Mouse (Mus musculus): ENCODE results near the gene Gm10974. TPM values are rescaled to one million over a fixed set of nuclear protein-coding genes. Genes with fewer than 3 reads are reported as not detected.

Gene Gm10974
- total and polyA plus RNA-seq, 3 experiments, result not detected

GRCm38 (mm10) chr7:66365411-66365810, 294 bp upstream of the Gm10974 start:
- peaks cover 9% of the 10 kb centered on the region for H3K4me1 ChIP-seq (ENCODE audit: control insufficient read depth, insufficient read depth, low read length)
- H3K36me3 ChIP-seq (ENCODE audit: control insufficient read depth, insufficient read depth, low read length), result peaks cover 2% of the 10 kb centered on the region; the same call in 1 of the 2 replicates
- TF ChIP-seq CTCF (IDR thresholded peaks at IDR 0.05), result no peak
- intact Hi-C loops (cut with DNase I), result no loop called here
- no peaks in the 10 kb centered on the region for H3K79me2 ChIP-seq (replicated peaks; ENCODE audit: control insufficient read depth, insufficient read depth, low read length)
- H3K27me3 ChIP-seq (ENCODE audit: control insufficient read depth, insufficient read depth, low read length), result no peaks in the 10 kb centered on the region
- no peak overlapping the region for H3K27ac ChIP-seq
- H3K9ac ChIP-seq (ENCODE audit: low read depth, low read length), result no peak overlapping the region
- H3K4me3 ChIP-seq, result no peak overlapping the region
- DNase-seq, result peak in 1 of 2 experiments; percentile 28
- 50% methylated on average over 2 of the region's 2 CpGs for WGBS

- H3K79me2 ChIP-seq (replicated peaks; ENCODE audit: control insufficient read depth, insufficient read depth, low read length), result no peaks in the 10 kb centered on the region
- intact Hi-C loops (cut with DNase I), result no loop called here
- no peak overlapping the region for H3K4me3 ChIP-seq
- TF ChIP-seq POLR2A (IDR thresholded peaks at IDR 0.05; ENCODE audit: insufficient read depth, low read depth, low read length) (no peak), EP300 (IDR thresholded peaks at IDR 0.05; ENCODE audit: insufficient read depth, low read depth, low read length) (no peak), CTCF (IDR thresholded peaks at IDR 0.05) (no peak)
- H3K4me1 ChIP-seq (ENCODE audit: control insufficient read depth, insufficient read depth, low read length), result peaks cover 9% of the 10 kb centered on the region
- WGBS, result 67% methylated on average over 5 of the region's 5 CpGs
- H3K27ac ChIP-seq, result peak overlapping the region; percentile 36
- DNase-seq, result peak in 1 of 2 experiments; percentile 23
- H3K36me3 ChIP-seq (ENCODE audit: control insufficient read depth, insufficient read depth, low read length), result peaks cover 2% of the 10 kb centered on the region; the same call in 1 of the 2 replicates
- H3K9ac ChIP-seq (ENCODE audit: low read depth, low read length), result no peak overlapping the region
- no peaks in the 10 kb centered on the region for H3K27me3 ChIP-seq (ENCODE audit: control insufficient read depth, insufficient read depth, low read length)
Measured at GRCm38 (mm10) chr7:66369071-66369933, 3.6 kb downstream of the Gm10974 start.

GRCm38 (mm10) chr7:66369934-66370445, 4.3 kb downstream of the Gm10974 start:
- intact Hi-C loops (cut with DNase I), result no loop called here
- peak overlapping the region; percentile 36; the same call in 1 of the 2 replicates for H3K27ac ChIP-seq
- no peak for TF ChIP-seq POLR2A (IDR thresholded peaks at IDR 0.05; ENCODE audit: insufficient read depth, low read depth, low read length)
- H3K9ac ChIP-seq (ENCODE audit: low read depth, low read length), result no peak overlapping the region
- WGBS, result 65% methylated on average over 5 of the region's 5 CpGs
- no peak for DNase-seq
- H3K27me3 ChIP-seq (ENCODE audit: control insufficient read depth, insufficient read depth, low read length), result no peaks in the 10 kb centered on the region
- no peak overlapping the region for H3K4me3 ChIP-seq
- H3K79me2 ChIP-seq (replicated peaks; ENCODE audit: control insufficient read depth, insufficient read depth, low read length), result no peaks in the 10 kb centered on the region
- peaks cover 2% of the 10 kb centered on the region; the same call in 1 of the 2 replicates for H3K36me3 ChIP-seq (ENCODE audit: control insufficient read depth, insufficient read depth, low read length)
- H3K4me1 ChIP-seq (ENCODE audit: control insufficient read depth, insufficient read depth, low read length), result peaks cover 9% of the 10 kb centered on the region

- WGBS, result 88% methylated on average over 6 of the region's 6 CpGs
- no peak for DNase-seq
- Histone ChIP-seq H3K4me3 (no peak overlapping the region), H3K9ac (ENCODE audit: low read depth, low read length) (no peak overlapping the region), H3K36me3 (ENCODE audit: control insufficient read depth, insufficient read depth, low read length) (peaks cover 2% of the 10 kb centered on the region; the same call in 1 of the 2 replicates), H3K27me3 (ENCODE audit: control insufficient read depth, insufficient read depth, low read length) (no peaks in the 10 kb centered on the region), H3K79me2 (replicated peaks; ENCODE audit: control insufficient read depth, insufficient read depth, low read length) (no peaks in the 10 kb centered on the region), H3K4me1 (ENCODE audit: control insufficient read depth, insufficient read depth, low read length) (peaks cover 9% of the 10 kb centered on the region), H3K27ac (no peak overlapping the region)
- TF ChIP-seq POLR2A (IDR thresholded peaks at IDR 0.05; ENCODE audit: insufficient read depth, low read depth, low read length) (no peak), EP300 (IDR thresholded peaks at IDR 0.05; ENCODE audit: insufficient read depth, low read depth, low read length) (no peak)
- intact Hi-C loops (cut with DNase I), result no loop called here
Measured at GRCm38 (mm10) chr7:66370970-66371369, 5.3 kb downstream of the Gm10974 start.

- Histone ChIP-seq H3K4me1 (ENCODE audit: control insufficient read depth, insufficient read depth, low read length) (peaks cover 7% of the 10 kb centered on the region), H3K27me3 (ENCODE audit: control insufficient read depth, insufficient read depth, low read length) (no peaks in the 10 kb centered on the region), H3K36me3 (ENCODE audit: control insufficient read depth, insufficient read depth, low read length) (peaks cover 2% of the 10 kb centered on the region; the same call in 1 of the 2 replicates), H3K4me3 (no peak overlapping the region), H3K27ac (no peak overlapping the region), H3K79me2 (replicated peaks; ENCODE audit: control insufficient read depth, insufficient read depth, low read length) (no peaks in the 10 kb centered on the region), H3K9ac (ENCODE audit: low read depth, low read length) (no peak overlapping the region)
- 83% methylated on average over 3 of the region's 3 CpGs for WGBS
- TF ChIP-seq CTCF (IDR thresholded peaks at IDR 0.05), result no peak
- TF ChIP-seq EP300 (IDR thresholded peaks at IDR 0.05; ENCODE audit: insufficient read depth, low read depth, low read length), result no peak
- no peak for TF ChIP-seq POLR2A (IDR thresholded peaks at IDR 0.05; ENCODE audit: insufficient read depth, low read depth, low read length)
- intact Hi-C loops (cut with DNase I), result no loop called here
- DNase-seq, result no peak
Measured at GRCm38 (mm10) chr7:66373391-66373790, 7.7 kb downstream of the Gm10974 start.

GRCm38 (mm10) chr7:66375736-66376135, 10.0 kb downstream of the Gm10974 start:
- no peaks in the 10 kb centered on the region for H3K27me3 ChIP-seq (ENCODE audit: control insufficient read depth, insufficient read depth, low read length)
- intact Hi-C loops (cut with DNase I), result no loop called here
- H3K9ac ChIP-seq (ENCODE audit: low read depth, low read length), result no peak overlapping the region
- TF ChIP-seq EP300 (IDR thresholded peaks at IDR 0.05; ENCODE audit: insufficient read depth, low read depth, low read length) (no peak), POLR2A (IDR thresholded peaks at IDR 0.05; ENCODE audit: insufficient read depth, low read depth, low read length) (no peak), CTCF (IDR thresholded peaks at IDR 0.05) (no peak)
- H3K36me3 ChIP-seq (ENCODE audit: control insufficient read depth, insufficient read depth, low read length), result no peaks in the 10 kb centered on the region; the same call in 1 of the 2 replicates
- H3K4me3 ChIP-seq, result no peak overlapping the region
- no peaks in the 10 kb centered on the region; the same call in 1 of the 2 replicates for H3K4me1 ChIP-seq (ENCODE audit: control insufficient read depth, insufficient read depth, low read length)
- WGBS, result 86% methylated on average over 4 of the region's 4 CpGs
- no peak for DNase-seq
- 0 out of 2 replicates have a peak, but pooled peaks cover 2% of the 10 kb centered on the region for H3K79me2 ChIP-seq (replicated peaks; ENCODE audit: control insufficient read depth, insufficient read depth, low read length)
- H3K27ac ChIP-seq, result no peak overlapping the region
